Mouse (Mus musculus) G1E (cell line): ENCODE results near the gene A830005F24Rik.

Experiments used
- CTCF ChIP-seq: IDR thresholded peaks from 2 replicates; pipeline ENCODE4 v1.5.1; 2012; ENCODE audit warnings: low read depth, low read length, inconsistent platforms, mixed read lengths
- TAL1 ChIP-seq: conservative IDR thresholded peaks from 2 replicates; pipeline ENCODE4 v1.6.1; 2012; ENCODE audit warnings: low read depth, low read length, inconsistent platforms, mixed read lengths

GRCm38 (mm10) chr13:48529028-48529427, 15.7 kb downstream of the A830005F24Rik start:
- no peak for TF ChIP-seq CTCF
- TF ChIP-seq TAL1, result no peak
